ENCODE assay signal across 7 mouse cellular contexts in genomic region chr7:58397992-58398391, GRCm38 (mm10).
DNase-seq lines count a peak whose midpoint lies in the region; ATAC-seq and TF ChIP-seq lines count a peak whose summit lies in the region.

No protein-coding gene starts in this region.

- no peak for TF ChIP-seq EP300 in liver, postnatal 0 days (IDR thresholded peaks at IDR 0.05; ENCODE audit: low read depth)

- no peaks in the 10 kb centered on the region for H3K36me3 ChIP-seq in megakaryocyte, embryonic 14.5 days (replicated peaks; ENCODE audit: low read length)
- H3K36me3 ChIP-seq in forebrain, embryonic 15.5 days = no peaks in the 10 kb centered on the region
- H3K36me3 ChIP-seq in liver, postnatal 0 days (replicated peaks; ENCODE audit: insufficient read depth, low read length) = no peaks in the 10 kb centered on the region

- peak overlapping the region; percentile 93 for H3K4me3 ChIP-seq in megakaryocyte, embryonic 14.5 days (replicated peaks)
- H3K4me3 ChIP-seq in forebrain, embryonic 15.5 days = peak overlapping the region; percentile 61
- peak overlapping the region; percentile 61 for H3K4me3 ChIP-seq in liver, postnatal 0 days (ENCODE audit: low read depth, low read length)

- H3K27ac ChIP-seq in forebrain, embryonic 15.5 days (replicated peaks) = peak overlapping the region; percentile 99
- H3K27ac ChIP-seq in liver, postnatal 0 days (ENCODE audit: low read depth) = no peak overlapping the region

- no peak for DNase-seq in liver, postnatal 0 days
- no peak for DNase-seq in adrenal gland, postnatal 4 days (ENCODE audit: low spot score in 2 of 2)
- no peak for DNase-seq in kidney, postnatal 25 days

- no peak for TF ChIP-seq CTCF in liver, postnatal 0 days (IDR thresholded peaks at IDR 0.05; ENCODE audit: low read depth)

- WGBS in forebrain, embryonic 15.5 days = 7% methylated on average over 6 of the region's 6 CpGs
- WGBS in liver, postnatal 0 days (ENCODE audit: insufficient replicate concordance) = 25% methylated on average over 6 of the region's 6 CpGs

- H3K9ac ChIP-seq in forebrain, embryonic 15.5 days (replicated peaks) = peak overlapping the region; percentile 82
- H3K9ac ChIP-seq in liver, postnatal 0 days (replicated peaks) = no peak overlapping the region

- no peak for ATAC-seq in megakaryocyte, adult 5-6 weeks (ENCODE audit: poor library complexity, severe bottlenecking)
- 0 out of 2 replicates have a peak, but pooled peaks have one; percentile 1 for ATAC-seq in forebrain, embryonic 15.5 days (replicated peaks)
- no peak for ATAC-seq in liver, postnatal 0 days
- no peak for ATAC-seq in inflammation-experienced regulatory T-cells, adult 6 months

- H3K27me3 ChIP-seq in megakaryocyte, embryonic 14.5 days (replicated peaks) = no peaks in the 10 kb centered on the region
- H3K27me3 ChIP-seq in forebrain, embryonic 15.5 days = no peaks in the 10 kb centered on the region
- no peaks in the 10 kb centered on the region for H3K27me3 ChIP-seq in liver, postnatal 0 days (ENCODE audit: insufficient read depth, low read length)

- peaks cover 35% of the 10 kb centered on the region for H3K4me1 ChIP-seq in megakaryocyte, embryonic 14.5 days
- peaks cover 16% of the 10 kb centered on the region for H3K4me1 ChIP-seq in forebrain, embryonic 15.5 days
- 0 out of 2 replicates have a peak, but pooled peaks cover 7% of the 10 kb centered on the region for H3K4me1 ChIP-seq in liver, postnatal 0 days (ENCODE audit: insufficient read depth)

- H3K4me2 ChIP-seq in forebrain, embryonic 15.5 days (replicated peaks) = peak overlapping the region; percentile 60
- peak overlapping the region; percentile 70 for H3K4me2 ChIP-seq in liver, postnatal 0 days (ENCODE audit: low read depth, low read length)

- H3K9me3 ChIP-seq in megakaryocyte, embryonic 14.5 days = no peaks in the 10 kb centered on the region
- no peaks in the 10 kb centered on the region for H3K9me3 ChIP-seq in forebrain, embryonic 15.5 days
- no peaks in the 10 kb centered on the region for H3K9me3 ChIP-seq in liver, postnatal 0 days (ENCODE audit: low read length)
